Mouse (Mus musculus) megakaryocyte, embryonic 14.5 days (primary cell): Measurements from ENCODE around the gene Klhl32.
"Not testable (repeated sequence)": the region's sequence is repeated elsewhere in the genome, so short reads cannot be mapped to it uniquely, and the experiment has no call there.

Experiments used
- FLI1 ChIP-seq: IDR thresholded peaks from 2 replicates; pipeline ENCODE4 v1.6.1; 2012; ENCODE audit warnings: low read length, inconsistent platforms, mixed read lengths
- GATA1 ChIP-seq: IDR thresholded peaks from 3 replicates; pipeline ENCODE4 v1.6.1; 2012; ENCODE audit warnings: mixed read lengths, low read length, inconsistent platforms, borderline replicate concordance

DNA sequence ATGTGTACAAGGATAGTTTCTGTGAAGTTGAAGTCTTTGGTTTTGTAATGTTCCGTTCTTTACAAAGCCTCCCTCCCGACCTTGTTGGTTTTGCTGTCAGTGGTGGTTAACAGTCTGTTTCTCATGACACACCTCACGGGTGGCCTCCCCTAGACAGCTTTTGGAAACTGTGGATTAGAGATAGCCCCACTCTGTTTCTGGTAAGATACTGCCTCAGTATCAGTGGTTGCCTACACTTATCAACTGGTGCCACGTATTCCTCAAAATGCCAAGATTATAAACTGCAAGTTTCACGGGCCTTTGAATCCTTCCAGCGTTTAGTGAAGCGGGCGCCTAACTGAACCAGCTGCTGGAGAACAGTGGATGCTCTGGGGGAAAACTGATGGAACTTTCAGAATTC lies 206.2 kb downstream of the Klhl32 start:
- TF ChIP-seq GATA1, FLI1: not testable (repeated sequence)
